Mouse (Mus musculus): Measurements from ENCODE around the gene Ap1g2.

The Ap1g2 gene

DNA sequence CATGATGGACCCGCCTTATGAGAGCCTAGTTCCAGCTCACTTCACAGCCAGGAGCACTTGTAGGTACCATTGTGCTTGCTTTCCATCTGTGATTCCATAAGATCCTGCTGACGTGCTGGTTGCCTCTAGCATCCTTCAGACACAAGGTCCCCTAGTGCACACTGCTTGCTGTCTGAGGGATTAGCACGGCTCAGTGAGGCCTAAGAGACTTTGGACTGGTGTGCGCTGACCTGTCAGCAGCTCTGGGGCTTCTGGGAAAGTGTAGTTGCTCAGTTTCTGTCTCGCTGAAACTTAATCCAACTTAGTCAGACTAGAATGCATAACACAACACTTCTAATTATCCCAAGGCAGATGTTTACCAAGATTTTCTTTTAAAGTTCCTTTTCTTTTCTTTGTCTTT lies 46.5 kb downstream of the Ap1g2 start:
- DNase-seq (ENCODE audit: extremely low read depth, low read depth), result no peak

DNA sequence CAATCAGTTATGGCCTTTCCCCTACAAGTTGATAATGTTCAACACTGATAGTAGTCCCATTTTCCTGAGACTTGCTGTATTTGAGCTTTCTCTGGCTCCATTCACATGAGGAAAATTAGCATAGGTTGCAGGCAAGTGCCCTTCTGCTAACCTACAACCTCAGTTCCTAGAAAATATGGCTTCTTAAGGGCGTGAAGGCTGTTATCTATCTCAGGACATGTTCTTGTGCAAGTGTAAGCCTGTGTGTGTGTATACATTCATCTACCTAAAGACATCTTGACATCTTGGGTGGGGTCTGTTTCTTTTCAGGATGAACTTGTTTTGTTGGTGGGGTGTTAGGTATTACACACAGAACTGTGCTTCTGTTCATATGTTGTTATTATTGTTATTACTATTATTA lies 47.4 kb downstream of the Ap1g2 start:
- no peak for DNase-seq (ENCODE audit: extremely low read depth, low read depth)

DNA sequence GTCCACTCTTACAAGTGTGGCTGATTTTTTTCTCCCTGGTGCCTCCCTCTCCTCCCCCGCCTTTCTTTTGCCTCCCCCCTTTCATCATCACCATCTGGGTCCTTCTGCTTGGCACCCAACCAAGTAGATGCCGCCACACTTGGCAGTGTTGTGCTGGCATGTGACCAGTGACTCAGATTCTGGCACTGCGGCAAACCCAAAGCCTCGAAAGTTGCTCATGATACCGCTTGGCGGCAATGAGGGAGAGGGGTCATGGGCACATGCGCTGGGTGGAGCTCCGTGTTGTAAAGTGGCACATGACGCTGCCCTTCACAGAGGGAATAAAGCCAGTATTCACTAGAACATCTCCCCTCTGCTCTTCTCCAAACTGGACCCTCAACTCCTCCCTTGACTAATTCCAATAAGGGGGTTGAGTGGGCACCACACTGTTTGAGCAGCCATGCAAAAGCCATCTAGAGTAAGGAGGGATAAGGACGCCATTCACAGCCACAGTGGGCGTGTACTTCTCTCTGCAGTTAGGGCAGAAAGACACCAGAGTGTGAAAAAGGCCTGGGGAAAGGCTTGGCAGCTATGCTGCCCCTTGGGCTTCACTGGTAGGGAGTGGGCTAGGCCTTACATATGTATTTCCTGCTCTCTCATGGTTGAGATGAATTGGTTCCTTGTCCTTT lies 51.1 kb downstream of the Ap1g2 start:
- no peak for DNase-seq (ENCODE audit: extremely low read depth, low read depth)

DNA sequence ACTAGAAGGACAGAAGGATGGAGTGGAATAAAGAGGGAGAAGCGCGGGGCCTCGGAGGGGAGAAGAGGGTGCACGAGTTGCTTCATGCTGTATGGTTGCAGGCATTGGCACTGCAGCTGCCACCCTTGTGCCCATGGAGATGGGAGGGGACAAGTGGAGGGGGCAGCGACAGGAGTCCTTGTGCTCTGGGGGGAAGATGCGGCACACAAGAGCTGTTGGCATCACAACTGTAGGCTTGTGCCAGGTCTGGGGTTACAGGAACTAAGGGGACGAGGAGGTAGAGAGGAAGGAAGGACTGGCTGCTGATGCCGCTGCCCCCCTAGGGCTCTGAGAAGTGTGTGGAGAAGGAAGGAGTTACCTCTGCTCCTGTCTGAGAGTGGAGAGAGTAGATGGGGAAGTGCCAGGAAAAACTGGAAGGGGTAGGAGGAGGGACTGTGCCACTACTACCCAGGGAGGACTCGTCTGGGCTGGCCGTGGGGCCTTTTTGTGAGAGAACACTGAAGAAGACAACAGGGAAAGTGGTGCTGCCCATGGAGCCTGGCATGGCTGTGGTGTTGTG lies 52.1 kb downstream of the Ap1g2 start:
- no peak for DNase-seq (ENCODE audit: extremely low read depth, low read depth)

DNA sequence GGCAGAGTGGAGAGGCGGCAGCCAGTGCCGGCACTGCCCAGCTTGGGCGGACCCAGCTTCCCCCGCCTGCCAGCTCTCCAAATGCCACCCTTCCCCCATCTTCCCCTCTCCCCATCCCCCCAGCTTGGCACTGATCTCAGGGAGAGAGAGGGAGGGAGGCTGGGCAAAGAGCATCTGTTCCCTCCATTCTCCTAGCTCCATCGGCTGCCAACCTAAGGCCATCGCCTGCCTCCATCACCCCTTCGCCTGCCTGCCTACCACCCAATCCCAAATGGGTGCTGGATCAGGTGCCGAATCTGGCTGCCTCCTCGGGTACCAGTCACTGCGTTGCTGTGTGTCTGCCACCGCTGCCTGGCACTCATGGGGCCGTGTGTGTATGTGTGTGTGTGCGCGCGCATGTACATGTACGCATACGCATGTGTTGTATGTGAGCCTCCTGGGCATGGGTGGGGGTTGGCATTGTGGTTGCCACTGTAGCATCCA lies 52.6 kb downstream of the Ap1g2 start:
- DNase-seq (ENCODE audit: extremely low read depth, low read depth), result no peak

DNA sequence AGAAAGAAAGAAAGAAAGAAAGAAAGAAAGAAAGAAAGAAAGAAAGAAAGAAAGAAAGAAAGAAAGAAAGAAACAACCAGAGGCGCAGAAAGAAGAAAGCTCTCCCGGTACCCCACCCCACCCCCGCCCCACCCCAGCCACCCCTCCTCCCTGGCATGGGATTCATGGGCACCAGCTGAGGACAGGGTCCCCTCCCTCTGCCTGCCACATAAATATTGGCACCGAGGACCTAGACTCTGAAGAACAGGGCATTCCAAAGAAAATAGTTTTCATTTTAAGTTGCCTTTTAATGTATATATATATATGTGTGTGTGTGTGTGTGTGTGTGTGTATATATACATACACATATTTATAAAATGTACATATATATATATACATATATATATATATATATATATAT lies 53.3 kb downstream of the Ap1g2 start:
- DNase-seq (ENCODE audit: extremely low read depth, low read depth), result no peak

DNA sequence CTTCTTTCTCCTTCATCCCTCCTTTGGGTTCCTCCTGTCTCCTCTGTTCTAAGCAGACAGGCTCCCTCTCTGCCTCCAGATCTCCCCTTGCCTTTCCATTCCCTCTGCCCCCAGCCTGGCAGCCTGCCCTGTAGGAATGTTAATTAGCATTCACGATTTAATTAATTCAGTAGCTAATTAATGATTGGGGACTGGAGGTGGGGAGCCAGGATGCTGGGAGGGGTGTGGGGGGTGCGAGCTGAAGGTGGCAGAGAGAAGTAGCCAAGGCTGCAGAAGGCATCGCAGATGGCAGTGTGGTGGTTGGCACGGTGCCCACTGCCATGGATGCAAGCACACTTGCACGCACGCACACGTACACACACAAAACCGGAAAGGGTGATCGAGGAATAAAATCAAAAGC lies 53.9 kb downstream of the Ap1g2 start:
- DNase-seq (ENCODE audit: extremely low read depth, low read depth), result no peak
